Mouse (Mus musculus): ENCODE measurements around the gene Jaml. TPM values are rescaled to one million over a fixed set of nuclear protein-coding genes. Genes with fewer than 3 reads are reported as not detected.

Jaml gene
- total RNA-seq, 2 experiments from 2014 or later = 0.19 to 0.30 TPM

DNA sequence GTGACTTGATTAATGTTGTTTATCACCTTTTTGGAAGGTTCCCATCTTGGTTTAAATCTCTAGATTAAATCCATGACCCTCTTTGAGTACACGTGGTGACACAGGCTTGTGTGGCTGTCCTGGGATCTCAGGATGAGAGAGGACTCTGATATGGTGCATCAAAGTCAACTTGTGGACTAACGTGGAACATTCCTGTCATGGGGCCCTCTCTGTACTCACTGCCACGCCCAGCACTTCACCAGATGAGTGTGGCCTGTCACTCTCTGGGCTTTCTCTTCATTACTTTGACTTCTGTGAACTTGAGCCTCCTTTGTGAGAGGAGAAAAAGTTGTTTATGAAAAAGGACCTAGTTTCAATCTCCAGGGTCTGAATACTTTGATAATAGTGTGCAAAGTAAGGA is 7.2 kb upstream of the Jaml start:
- no peak for DNase-seq
- intact Hi-C loops (cut with DNase I) = no loop called here

DNA sequence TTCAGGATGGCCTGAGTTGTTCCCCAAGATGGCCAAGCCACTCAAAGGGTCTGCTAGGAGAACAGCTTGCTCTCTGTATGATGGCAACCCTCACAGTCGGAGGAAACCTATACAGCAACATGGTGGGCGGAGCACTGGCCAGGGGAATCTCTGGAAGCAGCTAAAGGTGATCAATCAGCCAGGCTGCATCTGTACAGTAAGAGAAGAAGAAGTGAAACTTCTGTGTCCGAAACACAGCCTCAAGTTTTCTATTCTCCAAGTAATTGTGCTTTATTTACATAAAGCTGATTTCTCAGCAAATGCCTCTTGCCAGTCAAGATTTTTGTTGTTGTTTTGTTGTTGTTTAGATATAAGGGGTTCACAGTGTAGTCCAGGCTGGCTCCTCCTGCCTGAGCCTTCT is 1.1 kb upstream of the Jaml start:
- intact Hi-C loops (cut with DNase I) = no loop called here
- no peak for DNase-seq

DNA sequence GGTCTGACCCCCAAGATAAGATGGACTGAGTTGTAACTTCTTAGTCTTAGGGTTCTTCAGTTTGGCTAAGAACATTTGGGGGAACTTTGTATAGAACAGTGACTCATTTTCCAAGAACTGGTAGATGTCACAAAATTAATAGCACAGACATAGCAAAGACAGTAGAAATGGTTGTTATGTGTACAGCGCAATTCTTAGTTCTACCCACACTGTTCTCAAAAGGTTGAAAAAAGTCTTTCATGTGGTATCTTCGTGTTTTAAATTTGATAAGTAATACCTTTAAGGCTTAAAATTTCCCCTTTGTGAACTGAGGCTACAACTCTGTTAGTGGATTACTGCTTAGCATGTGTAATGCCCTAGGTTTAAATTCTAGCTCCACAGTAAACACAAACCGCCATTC is 4.1 kb downstream of the Jaml start:
- intact Hi-C loops (cut with DNase I) = no loop called here
- no peak for DNase-seq

DNA sequence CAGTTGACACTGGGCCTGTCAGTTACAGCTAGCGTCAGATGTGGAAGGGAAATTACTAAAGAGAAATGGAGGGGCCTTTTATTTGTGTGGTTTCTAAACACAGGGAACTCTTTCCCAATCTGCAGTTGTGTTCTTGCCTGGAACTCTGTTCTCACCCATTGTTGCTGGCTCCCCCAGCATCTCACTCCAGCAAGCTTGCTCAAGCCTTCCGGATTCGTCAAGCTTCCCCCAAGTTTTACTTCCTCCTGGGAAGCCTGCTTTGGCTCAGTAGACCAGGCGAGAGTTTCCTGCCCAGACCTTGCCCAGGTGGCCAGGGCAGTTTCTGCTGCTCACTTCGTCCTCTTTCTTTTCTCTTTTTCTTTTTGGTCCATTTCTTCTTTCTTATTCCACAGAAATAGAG is 5.6 kb downstream of the Jaml start:
- DNase-seq = peak in 1 of 2 experiments; percentile 3
- intact Hi-C loops (cut with DNase I) = no loop called here

DNA sequence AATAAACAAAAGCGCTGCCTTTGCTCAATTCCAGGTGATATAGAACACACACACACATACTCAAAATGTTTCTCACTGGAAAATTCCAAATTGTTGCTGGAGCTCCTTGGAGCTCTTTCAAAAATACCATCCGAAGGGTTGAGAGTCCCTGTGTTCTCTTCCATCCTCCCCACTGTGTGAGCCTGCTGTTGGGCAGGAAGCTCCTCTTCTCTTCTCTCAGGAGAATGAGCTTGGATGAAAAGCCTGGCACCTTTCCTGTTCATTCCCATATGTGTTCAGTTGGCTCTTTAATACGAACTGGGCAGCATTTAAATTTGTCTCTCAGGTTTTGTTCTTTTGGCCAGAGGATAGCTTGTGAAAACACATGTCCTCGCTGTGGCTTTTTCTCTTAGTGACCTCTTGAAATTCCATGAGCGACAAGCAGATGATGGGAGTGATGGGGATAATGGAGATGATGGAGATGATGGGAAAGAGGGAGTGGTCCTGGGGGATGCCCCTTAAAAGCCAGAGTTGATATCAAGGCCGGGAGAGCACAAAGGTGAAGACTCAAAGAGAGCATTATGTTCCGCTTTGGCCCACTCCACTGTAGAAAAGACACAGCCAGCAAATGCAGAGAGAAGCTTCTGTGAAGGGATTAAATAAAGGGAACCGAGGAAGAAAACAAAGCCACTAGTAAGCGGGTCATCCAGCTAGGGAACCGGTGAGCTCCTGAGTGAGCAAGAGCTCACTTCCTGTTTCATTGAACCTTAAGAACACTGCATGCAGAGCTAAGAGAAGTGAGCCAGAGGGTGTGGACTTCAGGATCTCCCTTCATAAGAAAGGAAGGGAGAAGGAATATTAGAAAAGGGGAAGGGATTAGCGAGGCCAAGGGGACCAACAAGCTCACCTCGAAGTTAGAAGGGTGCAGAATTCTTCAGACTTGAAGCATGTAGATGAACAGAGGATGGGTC is 7.0 kb downstream of the Jaml start:
- intact Hi-C loops (cut with DNase I) = no loop called here
- no peak for DNase-seq

DNA sequence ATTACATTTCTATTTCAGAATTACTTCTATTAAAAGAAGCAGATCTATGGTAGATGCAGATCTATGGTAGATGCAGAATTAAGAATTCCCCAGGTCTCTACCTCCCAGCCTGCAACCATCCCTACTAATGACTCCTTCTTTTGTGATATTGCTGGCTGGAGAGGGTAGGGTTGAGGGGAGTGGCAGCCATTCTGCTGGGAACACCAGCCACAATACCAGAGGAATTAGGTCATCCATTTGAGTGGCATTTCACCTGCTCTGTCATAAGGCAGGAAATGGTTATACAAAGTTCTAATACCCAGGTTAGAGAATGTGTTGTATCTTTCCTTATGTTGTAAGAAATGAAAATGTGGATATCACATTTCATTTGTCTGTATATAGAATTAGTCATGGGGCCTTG is 9.1 kb downstream of the Jaml start:
- no peak for DNase-seq
- intact Hi-C loops (cut with DNase I) = no loop called here

DNA sequence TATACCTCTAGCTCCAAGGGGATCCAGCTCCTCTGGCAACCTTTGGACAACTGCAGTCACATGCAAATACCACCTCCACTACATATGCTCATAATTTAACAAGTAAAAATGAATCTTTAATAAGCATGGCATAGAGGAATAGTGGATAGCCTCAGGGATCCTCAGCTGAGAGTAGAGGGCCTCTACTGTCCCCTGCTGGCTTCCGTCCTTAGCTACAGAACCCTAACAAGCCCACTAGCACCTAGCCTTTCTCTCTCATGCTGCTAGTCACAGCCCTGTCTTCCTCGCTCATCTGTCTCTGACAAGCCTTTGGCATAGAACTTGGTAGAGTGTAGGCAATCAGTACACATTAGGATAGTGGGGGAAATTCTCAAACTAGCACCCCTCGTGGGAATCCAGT is 11.8 kb downstream of the Jaml start:
- no peak for DNase-seq
- intact Hi-C loops (cut with DNase I) = no loop called here

DNA sequence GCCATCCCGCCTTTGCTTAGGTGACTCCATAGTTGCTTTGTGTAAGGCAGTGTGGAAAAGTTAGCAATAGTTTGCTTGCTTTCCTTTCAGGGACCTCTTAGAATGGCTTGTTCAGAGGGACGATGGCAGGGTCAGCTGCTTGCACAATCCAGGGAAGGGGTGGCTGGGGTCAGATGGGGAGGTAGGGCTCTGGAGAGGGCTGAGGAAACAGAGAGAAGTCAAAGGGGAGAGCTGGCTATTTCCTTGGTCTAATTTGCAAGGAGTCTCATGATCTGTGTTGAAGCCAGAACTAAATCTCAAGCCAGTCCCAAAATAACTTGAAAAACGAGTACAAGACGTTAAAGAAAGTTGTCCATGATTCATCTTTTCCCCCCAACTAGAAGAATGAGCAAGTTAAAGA is 13.7 kb downstream of the Jaml start:
- intact Hi-C loops (cut with DNase I) = no loop called here
- no peak for DNase-seq

DNA sequence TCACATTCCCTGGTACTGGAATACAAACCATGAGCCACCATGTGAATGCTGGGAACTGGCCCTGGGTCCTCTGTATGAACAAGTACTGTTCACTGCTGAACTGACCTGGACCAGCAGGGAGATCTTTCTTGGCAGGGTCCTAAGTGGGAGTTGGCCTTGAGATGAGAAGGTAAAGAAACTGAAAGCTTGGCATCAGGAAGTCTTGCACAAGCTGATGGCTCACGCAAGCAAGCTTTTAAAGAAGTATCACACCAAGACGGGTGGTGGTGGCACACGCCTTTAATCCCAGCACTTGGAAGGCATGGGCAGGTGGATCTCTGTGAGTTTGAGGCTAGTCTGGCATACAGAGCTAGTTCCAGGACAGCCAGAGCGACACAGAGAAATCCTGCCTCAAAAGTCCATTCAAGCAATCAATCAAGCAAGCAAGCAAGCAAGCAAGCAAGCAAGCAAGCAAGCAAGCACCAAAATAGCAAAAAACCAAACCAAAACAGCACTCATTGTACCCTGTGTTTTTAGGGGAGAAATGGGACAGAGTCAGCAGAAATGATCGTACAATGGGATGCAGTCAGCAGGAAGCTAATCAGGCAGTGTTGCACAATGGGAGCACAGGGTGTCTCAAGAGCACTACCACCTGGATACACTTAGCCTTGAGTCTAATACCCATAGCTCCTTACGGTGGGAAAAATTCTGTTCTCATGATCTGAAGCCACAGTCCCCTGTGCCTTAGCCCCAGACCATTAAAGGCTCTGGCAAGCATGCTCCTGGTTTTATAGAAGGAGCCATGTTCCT is 16.4 kb downstream of the Jaml start:
- no peak for DNase-seq
- intact Hi-C loops (cut with DNase I) = no loop called here

- DNase-seq = no peak
- intact Hi-C loops (cut with DNase I) = no loop called here
These were observed 18.9 kb downstream of the Jaml start for GRCm38 (mm10) chr9:45097877-45098276.

DNA sequence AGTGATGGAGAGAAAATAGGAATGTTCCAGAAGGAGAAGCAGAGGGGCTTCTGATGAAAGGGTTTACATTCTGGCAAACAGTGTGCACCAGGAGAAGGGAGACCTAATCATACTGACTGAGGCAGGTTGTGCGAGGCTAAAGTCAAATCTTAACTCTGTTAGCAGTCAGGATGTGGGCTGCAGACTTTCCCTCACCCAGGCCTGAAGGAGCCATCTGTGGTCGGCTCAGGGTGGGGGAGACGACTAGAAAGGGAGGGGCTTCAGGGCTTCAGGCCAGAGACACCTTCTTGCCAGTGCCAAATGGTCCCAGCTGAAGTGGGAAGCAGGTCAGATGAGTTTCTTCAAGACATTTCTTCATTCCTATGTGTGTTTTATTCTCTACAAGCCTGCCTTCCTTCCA is 19.4 kb downstream of the Jaml start:
- DNase-seq = no peak
- intact Hi-C loops (cut with DNase I) = no loop called here

GRCm38 (mm10) chr9:45102528-45102927 is 23.5 kb downstream of the Jaml start:
- intact Hi-C loops (cut with DNase I) = no loop called here
- DNase-seq = no peak

DNA sequence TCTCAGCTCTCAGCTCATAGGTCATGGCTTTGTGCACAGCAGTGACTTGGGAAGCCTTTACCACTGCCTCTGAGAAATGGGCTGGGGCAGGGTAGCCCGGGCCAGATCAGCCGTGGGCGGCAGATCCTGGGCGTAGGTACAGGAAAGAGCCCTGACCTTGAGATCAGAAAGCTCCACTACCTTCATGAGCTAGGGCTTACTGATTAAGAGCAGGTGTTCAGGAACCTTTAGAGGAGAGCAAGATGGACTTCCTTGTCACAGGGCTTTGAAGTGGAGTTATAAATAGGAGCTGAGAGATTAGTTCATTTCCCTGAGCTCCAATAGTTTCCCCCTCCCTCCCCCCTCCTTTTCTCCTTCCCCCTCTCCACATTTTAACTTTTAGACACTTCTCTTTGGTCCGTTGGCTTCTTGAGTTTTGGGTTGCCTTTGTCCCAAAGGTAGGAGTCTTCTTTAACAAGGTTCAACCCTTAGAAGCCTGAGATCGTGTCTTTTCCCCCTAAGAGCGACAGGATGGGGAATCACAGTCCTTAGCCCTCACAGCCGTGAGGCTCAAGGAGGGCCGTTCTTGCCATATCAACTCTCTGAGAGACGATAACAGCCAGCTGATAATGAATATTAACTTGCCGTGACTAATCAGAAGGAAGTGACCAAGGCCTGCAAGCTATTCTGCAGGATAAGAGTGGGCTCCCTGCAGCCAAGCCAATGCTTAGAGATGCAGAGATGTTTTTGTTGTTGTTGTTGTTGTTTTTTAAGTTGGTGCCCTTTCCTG is 24.4 kb downstream of the Jaml start:
- intact Hi-C loops (cut with DNase I) = no loop called here
- no peak for DNase-seq

DNA sequence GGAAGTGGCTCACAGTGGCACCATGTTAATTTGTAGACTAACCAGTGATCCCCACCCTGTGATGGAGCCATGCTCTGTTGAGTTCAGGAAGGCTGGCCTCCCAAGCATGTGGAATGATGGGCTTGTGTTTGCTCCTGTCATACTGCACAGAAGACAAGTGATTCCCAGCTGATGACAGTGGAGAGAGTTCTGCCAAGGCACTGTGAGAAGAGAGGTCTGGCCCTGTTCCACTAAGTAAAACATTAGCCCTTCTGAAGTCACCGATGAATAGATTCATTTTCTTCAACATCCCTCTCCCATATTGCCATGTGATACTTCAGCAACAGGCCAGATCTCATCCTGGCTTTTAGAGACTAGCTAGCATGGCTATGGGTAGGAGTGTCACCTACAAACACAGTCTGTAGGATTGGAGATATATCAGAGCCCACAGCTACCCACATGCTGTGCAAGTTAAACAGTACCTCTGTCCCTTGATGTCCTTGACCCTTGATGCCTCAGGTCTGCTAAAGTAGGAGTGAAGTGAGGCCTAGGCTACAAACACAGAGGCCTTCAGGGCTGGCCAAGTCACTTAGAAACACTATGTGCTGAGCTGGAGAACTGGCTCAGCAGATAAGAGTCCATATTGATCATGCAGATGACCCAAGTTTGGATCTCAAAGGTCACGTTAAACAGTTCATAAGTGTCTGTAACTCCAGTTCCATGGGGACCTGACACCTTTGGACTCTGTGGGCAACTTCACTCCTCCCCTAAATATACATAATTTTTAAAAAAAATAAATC is 26.8 kb downstream of the Jaml start:
- no peak for DNase-seq
- intact Hi-C loops (cut with DNase I) = no loop called here

DNA sequence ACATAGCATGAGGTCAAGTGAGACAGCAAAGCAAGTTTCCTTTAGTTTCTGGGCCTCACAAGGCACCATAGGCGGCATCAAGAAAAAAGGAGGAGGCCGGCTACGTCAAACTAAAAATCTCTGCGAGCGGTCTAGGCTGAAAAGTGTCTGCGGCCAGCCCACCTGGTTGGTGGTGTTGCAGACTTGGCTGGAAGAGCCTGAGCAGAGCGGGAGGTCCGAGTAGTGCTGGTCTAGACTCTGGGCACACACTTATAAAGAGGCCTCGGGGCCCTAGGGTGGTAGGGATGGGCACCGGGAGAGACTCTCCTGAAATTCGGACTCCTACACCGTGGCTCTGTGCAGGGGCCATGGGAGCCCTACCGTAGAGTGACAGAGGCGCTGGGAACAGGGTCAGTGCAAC is 36.7 kb downstream of the Jaml start:
- no peak for DNase-seq

DNA sequence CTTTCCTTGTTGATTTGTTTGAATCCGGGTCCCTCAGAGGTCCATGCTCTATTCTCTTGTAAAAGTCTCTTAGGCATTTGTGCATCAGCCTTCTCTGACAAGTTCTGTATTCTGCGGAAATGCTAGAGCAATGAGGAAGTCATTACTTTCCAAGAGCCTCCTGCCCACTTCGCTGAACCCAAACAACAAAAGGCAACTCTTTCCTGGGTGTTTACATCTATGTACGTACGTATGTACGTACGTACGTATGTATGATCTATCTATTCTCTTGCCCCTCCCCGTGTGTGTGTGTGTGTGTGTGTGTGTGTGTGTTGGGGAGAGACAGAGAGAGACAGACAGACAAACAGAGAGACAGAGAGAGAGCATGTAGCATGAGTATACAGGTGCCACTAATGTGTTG is 37.8 kb downstream of the Jaml start:
- no peak for DNase-seq
- intact Hi-C loops (cut with DNase I) = no loop called here

More for the DNA sequence above, 36.7 kb downstream of the Jaml start:
- intact Hi-C loops (cut with DNase I) = no loop called here

DNA sequence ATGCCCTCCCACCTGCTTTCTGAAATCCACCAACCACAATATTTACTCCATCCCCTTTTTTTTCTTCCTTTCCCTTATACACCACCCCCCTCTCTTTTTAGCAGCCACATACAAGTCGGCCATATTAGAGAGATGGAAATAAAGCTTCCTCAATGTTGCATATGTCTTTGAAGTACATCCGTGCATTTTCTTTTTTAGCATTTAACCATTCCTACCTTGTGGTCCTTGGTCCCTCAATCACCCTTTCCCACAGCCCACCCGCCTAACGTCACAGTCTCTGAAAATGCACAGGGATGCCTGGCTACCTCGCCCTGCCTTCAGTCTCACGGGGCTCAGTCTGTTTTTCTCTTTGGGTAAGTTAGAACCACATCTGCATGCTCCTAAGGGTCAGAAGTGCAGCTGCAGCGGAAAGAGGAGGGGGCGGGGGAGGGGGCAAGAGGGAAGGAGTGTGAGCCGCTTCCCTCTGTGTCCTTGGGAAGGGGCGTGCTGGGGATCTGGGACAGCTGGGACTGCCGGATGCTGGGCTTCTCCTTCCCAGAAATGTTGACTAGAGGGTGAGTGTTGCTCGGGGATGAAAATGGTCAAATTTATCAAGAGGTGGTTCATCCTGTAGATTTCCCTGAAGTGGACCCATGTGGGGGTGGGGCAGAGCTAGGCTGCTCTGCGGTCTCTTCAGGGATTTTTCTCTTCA is 38.9 kb downstream of the Jaml start, which contains the start of gene Scn2b:
Scn2b (plus strand) TSS at position 42 of the 691 bp plus-strand sequence.
- DNase-seq = no peak
- intact Hi-C loops (cut with DNase I) = no loop called here

DNA sequence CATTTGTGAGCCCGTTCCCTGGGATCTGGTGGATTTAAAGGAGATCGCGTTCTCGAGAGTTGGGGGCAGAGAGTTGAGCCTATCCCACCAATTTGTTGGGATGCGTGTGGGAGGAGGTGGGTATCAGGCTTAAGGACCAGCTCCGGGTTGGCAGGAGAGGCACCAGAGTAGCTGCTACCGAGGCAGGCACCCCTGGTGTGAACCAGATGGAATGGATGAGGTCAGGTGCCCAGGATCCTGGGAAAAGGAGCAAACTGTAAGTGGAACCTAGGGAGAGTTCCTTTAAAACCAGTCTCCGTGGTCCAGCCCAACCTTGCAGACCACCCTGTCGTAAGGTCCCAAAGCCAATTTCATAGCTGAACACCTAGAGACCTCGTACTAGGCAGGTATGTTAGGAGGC is 39.6 kb downstream of the Jaml start:
- intact Hi-C loops (cut with DNase I) = no loop called here
- DNase-seq = no peak

- no peak for DNase-seq
- intact Hi-C loops (cut with DNase I) = no loop called here
These were observed 40.5 kb downstream of the Jaml start for GRCm38 (mm10) chr9:45119316-45119953.

Measured in heart, postnatal 10 days (tissue).